Mouse (Mus musculus) mouse trophoblast stem cell (cell line): ENCODE results near the gene Olfr960.

ENCODE experiments used
- in situ Hi-C, 2 experiments: fragments of 300-500 bp; cut with MseI, MboI; formaldehyde crosslinking; loops; 2 replicates in 1 of 2; 3 replicates in 1 of 2; pipeline ENCODE4 v1.15.1; 2025

Gene Olfr960

DNA sequence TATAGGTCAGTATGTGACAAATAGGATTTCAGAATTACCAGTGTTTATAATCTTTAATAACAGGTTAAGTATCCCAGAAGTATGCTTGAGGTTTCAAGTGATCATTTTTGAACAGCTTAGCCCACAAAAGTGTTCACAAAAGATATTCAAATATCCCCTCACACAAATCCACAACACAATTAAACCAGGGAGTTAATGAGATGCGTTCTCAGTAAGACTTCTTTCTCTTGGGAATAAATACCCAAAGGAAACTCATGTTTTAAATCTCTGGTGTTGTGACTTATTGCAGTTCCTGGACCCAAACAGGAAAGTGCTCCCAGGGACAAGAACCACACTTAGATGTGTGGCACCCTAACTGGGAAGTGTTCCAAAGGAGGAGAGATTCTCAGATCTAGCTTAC, at the start of gene Olfr960:
Gene Olfr960 (plus strand): TSS at position 301 of the 400 bp plus-strand sequence.
- in situ Hi-C loops: no loop called here

DNA sequence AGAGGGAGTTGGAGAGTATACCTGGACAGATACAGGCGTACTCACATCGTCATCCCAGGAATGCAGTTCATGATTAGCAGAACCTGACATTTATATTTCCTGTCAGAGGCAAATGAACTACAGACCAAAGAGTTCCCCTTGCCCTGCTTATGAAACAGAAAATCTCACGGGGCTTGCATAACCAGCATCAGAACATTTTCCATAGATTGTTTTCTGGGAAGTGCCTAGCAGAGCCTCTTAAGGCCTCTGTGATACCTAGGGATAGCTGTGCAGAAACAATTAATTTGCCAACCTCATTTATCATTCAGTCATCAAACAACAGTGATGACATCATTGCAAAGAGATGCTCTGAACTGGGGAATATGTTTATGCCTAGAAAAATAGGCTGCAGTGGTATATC, 45.7 kb upstream of the Olfr960 start, which contains the start of gene Olfr959:
Gene Olfr959 (minus strand): TSS at position 101 of the 400 bp plus-strand sequence.
- in situ Hi-C loops: no loop called here

DNA sequence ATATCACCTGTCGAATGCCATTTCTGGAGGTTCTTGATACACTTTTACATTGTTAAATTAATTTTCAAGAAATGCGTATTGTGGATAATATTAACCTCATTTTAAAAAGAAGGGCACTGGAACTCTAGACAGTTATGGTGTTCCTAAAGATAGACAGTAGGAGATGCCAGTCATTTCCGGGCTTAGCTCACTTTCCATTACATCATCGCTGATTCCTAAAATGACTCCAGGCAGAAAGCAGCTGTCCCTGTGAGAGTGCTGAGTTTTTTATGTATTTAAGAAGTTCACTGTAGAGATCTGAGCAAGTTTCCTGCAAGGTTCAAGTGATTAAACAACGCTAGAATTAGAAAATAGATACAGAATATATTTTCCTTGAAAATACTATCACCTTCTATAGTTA, 44.1 kb upstream of the Olfr960 start:
- in situ Hi-C loops: no loop called here

DNA sequence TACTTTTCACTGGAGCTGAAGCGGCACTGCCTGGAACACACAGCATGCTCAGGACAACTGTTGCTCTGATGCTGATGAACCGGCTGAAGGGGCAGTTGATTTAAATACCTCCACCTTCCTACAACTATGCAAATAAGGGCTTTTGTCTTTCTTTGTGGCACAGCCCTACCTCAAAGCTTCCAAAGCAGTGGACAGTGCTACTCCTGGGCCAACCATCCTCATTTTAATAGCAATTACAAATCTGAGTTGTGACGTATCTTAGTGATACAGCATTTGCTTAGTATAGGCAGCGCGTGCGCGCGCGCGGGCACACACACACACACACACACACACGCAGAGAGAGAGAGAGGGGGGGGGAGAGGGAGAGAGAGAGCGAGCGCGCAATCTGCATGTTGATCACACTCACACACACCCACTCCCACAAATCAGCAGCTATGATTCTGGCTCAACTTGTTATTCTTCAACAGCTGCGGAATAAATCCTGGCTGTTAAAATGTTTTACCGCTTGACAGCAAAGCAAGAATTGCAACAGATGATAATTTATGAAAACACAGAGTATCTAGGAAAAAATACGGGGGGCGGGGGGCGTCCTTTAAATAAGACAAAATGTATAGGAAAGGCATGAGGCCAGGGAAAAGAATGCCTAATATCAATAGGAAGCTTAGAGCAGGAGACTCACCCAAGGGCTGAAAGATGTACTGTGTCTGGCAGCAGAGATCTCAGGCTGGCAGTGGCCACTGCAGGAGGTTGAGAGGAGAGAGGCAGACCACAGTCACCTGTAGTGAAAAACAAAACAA, 18.4 kb upstream of the Olfr960 start:
- in situ Hi-C loops: no loop called here

DNA sequence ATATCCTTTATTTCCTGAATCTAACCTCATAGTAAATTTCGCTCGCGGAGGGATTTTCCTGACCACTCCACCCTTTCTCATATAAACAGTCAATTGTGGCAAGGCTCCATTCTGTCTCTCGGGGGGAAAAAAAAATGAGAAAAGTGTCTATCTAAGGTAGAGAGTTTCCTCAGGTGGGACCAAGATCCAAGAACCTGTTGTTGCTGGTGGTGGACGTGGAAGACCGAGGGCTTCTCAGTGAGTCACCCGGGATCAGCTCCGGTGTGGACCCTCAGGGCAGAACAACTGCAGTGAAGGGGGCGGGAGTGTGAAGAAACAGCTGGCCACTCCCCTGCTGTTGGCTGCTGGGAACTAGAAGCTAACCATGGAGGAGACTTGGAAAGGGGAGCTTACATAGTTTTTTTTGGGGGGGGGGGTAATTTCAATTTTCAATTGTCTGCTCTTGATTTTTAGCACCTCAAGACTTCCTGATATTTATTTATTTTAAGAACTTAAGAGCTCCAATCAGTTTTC, 17.8 kb upstream of the Olfr960 start:
- in situ Hi-C loops: no loop called here

DNA sequence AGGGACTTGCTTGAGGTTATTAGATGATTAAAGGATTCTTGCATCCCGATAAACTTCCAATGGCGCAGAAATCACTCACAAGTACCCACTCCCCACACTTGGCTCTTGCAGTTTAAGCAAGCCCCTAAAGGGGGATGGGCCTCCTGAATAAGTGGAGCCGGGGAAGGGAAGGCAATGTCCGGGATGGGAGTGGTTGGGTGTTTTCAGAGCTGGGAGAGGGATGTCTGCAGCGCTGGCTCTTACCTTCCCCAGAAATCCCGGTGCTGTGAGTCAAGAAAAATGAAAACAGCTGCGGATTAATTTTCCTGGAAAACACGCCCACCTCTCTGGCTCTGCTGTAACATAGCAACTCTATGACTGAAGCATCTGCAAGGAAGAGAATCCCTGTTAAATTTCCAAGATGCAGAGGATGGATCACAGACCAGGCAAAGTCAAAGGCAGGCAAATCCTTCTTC, 17.1 kb upstream of the Olfr960 start, which contains the start of gene AW551984:
Gene AW551984 (minus strand): TSS at position 405 of the 455 bp plus-strand sequence.
- in situ Hi-C loops: no loop called here

DNA sequence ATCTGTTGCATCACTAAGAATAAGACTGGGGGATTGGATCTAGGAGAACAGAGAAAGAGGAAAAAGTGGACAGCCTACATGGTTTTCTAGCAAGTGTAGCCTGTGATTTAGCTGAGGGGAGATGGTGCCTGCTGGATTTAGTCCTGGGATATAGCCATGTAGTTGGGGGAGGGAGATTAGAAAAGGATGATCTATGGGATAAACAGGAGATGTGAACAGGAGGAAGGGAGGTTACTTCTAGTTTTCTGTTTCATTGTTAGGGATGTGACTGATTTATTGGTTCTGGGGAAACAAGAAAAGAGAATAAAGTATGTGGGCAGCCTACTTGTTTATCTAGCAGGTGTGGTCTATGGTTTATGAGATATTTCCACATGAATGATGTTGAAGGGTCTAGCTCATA, 12.7 kb upstream of the Olfr960 start:
- in situ Hi-C loops: no loop called here

DNA sequence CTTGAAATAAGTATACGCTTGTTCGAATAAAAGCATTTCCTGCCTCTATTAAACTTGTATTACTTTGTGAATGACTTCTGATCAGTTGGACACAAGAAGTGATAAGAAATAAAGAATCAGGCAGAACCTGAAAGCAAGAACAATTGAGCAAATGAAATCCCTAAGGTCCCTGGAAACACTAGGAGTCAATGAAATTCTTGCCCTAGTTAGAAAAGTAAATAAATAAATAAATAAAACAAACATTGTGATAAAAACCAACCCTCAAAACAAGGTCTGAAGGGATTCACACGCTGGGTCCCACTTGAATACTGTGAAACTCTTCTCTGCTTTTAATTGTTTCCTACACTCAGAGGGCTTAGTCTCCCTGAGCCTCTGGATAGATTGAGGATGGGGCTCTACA, 10.8 kb upstream of the Olfr960 start, which contains the start of gene Olfr148:
Gene Olfr148 (plus strand): TSS at position 301 of the 400 bp plus-strand sequence.
- in situ Hi-C loops: no loop called here

DNA sequence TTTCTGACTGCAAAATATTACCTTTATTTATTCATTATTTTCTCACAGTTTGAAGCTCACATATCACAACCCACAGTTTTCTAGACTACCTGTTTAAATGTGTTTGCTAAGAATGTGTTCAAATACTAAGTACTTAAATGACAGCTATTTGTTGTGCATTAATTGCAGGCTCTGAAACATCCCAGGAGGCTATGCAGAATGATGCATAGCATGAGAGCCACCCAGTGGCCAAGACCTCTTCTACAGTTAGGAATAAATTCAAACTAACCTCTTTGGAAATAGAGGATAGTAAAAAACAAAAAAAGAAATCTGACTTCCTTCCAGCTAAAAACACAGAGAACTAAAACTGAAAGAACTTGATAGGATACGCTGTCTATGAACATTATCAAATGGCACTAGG, 9.2 kb upstream of the Olfr960 start:
- in situ Hi-C loops: no loop called here

DNA sequence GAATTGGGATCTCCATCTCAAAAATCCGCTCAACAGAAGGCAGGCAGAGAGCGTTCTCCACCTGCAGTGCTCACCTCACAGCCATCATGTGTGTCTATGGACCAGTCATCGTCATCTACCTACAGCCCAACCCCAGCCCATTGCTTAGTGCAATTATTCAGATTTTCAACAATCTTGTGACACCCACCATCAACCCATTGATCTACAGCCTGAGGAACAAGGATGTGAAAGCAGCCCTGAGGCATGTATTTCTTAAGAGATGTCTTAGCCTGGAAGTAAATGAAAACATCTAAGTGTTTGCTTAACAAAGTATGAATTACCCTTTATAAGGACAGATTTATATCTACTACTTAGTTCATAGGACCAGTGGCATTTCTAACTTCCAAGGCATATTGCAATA, 2.6 kb downstream of the Olfr960 start:
- in situ Hi-C loops: no loop called here

DNA sequence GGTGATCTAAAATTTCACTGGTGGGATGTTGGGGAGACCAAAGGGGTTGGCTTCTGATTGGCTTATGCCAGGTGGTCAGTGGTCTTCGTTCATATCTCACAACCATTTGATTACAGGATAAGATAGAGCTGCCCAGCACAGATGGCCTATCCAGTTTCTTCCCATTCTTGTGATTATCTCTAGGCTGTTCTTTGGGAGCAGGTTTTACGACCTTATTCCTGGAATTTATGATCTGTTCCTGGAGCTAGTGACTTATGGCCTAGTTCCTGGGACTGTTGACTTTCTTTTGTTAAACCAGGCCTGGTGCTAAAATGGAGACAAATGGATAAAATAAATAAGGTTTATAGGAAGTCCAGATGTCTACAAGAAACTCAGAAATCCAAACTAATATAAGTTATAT, 3.5 kb downstream of the Olfr960 start:
- in situ Hi-C loops: no loop called here

DNA sequence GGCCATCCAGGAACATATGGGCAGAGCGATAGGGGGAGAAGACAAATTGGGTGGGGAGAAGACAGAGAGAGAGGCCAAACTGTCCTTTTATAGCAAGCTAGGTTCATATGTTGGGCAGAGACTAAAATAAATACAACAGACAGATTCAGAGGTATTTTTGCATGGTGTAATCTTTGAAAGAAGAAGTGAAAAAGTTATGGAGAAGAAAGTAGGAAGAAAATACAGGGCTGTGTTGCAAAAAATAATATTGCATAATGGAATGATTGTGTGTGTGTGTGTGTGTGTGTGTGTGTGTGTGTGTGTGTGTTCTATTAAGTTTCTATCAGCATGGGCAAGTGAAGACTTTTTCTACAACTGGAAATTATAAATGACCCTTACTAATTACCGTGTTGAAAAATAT, 7.9 kb downstream of the Olfr960 start:
- in situ Hi-C loops: no loop called here

DNA sequence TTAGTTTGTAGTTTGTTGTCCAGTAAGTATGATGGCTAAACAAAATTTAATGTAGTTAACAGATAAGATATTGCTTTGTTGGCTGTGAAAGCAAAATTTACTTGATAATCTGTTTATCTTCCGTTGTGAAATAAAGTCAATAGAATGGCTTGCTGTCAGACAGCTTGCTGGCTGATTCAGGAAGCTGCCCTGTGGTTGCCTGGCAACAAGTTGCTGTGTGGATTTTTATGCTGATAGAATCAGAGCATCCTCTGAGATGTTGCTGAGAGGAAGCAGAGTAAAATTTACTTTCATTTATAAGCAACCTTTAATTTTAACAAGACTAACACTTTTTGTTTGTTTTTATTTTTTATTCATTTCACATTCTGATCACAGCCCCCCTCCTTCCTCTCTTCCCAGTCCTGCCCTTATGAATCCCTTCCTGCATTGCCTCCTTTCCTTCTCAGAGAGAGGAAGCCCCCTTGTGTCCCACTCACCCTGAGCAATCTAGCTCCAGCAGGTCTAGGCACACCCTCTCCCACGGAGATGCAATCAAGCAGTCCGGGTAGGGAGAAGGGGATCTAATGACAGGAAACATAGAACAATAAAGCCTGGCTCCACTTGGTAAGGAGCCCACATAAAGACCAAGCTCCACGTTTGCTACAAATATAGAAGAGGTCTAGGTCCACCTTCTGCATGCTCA, 12.9 kb downstream of the Olfr960 start:
- in situ Hi-C loops: no loop called here

DNA sequence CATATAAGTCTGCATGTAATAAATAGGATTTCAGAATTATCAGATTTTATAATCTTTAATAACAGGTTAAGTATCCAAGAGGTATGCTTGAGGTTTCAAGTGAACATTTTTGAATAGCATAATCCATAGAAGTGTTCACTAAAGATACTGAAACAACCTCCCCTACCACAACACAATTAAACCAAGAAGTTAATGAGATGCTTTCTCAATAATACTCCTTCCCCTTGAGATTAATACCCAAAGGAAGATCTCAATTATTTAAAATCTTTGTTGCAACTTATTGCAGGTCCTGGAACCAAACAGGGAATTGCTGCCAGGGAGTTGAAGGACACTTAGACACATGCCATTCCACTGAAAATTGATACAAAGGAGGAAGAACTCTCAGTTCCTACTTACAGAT, 23.6 kb downstream of the Olfr960 start, which contains the start of gene Olfr961:
Gene Olfr961 (plus strand): TSS at position 301 of the 400 bp plus-strand sequence.
- in situ Hi-C loops: no loop called here

DNA sequence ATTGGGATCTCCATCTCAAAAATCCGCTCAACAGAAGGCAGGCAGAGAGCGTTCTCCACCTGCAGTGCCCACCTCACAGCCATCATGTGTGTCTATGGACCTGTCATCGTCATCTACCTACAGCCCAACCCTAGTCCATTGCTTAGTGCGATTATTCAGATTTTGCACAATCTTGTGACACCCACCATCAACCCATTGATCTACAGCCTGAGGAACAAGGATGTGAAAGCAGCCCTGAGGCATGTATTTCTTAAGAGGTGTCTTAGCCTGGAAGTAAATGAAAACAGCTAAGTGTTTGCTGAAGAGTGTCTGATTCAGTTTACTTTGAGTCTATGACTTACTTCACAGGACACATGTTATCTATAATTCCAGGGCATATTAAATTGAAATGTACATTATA, 26.2 kb downstream of the Olfr960 start:
- in situ Hi-C loops: no loop called here

DNA sequence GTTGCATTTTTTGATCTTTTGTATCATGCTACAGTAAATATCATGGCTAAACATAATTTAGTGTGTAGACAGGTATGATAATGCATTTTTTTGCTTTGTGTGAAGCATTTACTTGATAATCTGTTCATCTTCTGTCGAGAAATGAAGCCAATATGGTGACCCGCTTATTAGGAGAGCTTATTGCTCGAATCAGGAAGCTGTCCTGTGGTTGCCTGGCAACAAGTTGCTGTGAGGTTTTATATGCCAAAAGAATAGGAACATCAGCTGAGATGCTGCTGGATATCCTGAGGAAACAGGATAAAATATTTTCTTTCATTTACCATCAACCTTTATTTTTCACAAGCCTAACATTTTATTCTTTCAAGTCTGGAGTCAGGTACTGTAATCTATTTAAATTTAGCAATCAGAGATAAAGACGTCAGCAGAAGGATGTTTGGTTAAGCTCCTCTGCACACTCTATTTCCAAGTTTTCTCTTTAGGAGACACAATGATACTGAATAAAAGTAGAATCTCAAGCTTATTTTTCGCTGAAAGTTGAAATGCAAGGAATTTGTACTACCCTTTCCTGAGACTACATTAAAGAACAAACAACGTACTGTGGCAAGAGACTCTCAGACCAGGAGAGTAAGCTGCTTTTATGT, 33.7 kb downstream of the Olfr960 start:
- in situ Hi-C loops: no loop called here

DNA sequence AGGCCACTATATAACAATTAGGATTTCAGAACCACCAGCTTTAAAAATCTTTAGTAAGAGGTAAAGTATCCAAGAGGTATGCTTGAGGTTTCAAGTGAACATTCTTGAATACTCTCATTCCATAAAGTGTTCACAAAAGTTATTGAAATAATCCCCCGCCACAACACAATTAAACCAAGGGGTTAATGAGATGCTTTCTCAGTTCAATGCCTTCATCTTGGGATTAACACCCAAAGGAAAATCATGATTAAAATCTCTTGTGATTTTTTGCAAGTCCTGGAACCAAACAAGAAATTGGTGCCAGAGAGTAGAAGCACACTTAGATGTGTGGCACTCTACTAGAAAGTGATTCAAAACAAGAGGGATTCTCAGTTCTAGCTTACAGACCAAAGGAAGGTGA, 45.7 kb downstream of the Olfr960 start, which contains the start of gene Olfr963:
Gene Olfr963 (plus strand): TSS at position 301 of the 400 bp plus-strand sequence.
- in situ Hi-C loops: no loop called here

DNA sequence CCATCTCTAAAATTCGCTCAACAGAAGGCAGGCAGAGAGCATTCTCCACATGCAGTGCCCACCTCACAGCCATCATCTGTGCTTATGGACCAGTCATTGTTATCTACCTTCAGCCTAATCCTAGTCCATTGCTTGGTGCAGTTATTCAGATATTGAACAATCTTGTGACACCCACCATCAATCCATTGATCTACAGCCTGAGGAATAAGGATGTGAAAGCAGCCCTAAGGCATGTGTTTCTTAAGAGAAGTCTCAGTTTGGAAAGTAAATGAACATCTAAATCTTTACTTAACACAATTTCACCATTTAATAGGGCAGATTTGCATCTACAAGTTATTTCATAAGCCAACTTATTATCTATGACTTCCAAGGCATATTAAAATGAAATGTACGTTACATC, 48.5 kb downstream of the Olfr960 start:
- in situ Hi-C loops: no loop called here
